Mouse (Mus musculus): Measurements from ENCODE around the gene Hdac10.
A peak's percentile ranks its signal among the peaks of the same experiment; 100 is the strongest.

Gene Hdac10

GRCm38 (mm10) chr15:89128382-89129350, at the start of gene Hdac10:
Gene Hdac10, minus strand, starts transcription at chr15:89128700.
- peak; percentile 90 for DNase-seq (ENCODE audit: low spot score)

GRCm38 (mm10) chr15:89177576-89178259, 49.2 kb upstream of the Hdac10 start:
- no peak for DNase-seq (ENCODE audit: low spot score)

GRCm38 (mm10) chr15:89177121-89177520, 48.6 kb upstream of the Hdac10 start:
- DNase-seq (ENCODE audit: low spot score) = peak; percentile 84

GRCm38 (mm10) chr15:89175411-89176155, 47.1 kb upstream of the Hdac10 start:
- DNase-seq (ENCODE audit: low spot score) = no peak

- DNase-seq (ENCODE audit: low spot score) = peak; percentile 49
Measured at GRCm38 (mm10) chr15:89174889-89175339, 46.4 kb upstream of the Hdac10 start.

- DNase-seq (ENCODE audit: low spot score) = peak; percentile 79
Measured at GRCm38 (mm10) chr15:89173906-89174214, 45.4 kb upstream of the Hdac10 start.

GRCm38 (mm10) chr15:89173024-89173905, 44.8 kb upstream of the Hdac10 start:
- peak; percentile 73 for DNase-seq (ENCODE audit: low spot score)

GRCm38 (mm10) chr15:89172276-89172935, 43.9 kb upstream of the Hdac10 start:
- DNase-seq (ENCODE audit: low spot score) = peak; percentile 45

- no peak for DNase-seq (ENCODE audit: low spot score)
Measured at GRCm38 (mm10) chr15:89171526-89172051, 43.1 kb upstream of the Hdac10 start.

GRCm38 (mm10) chr15:89170102-89170501, 41.6 kb upstream of the Hdac10 start:
- peak; percentile 42 for DNase-seq (ENCODE audit: low spot score)

- peak; percentile 85 for DNase-seq (ENCODE audit: low spot score)
Measured at GRCm38 (mm10) chr15:89169431-89169830, 40.9 kb upstream of the Hdac10 start.

GRCm38 (mm10) chr15:89168922-89169321, 40.4 kb upstream of the Hdac10 start:
- DNase-seq (ENCODE audit: low spot score) = peak; percentile 40

GRCm38 (mm10) chr15:89165478-89165877, 37.0 kb upstream of the Hdac10 start:
- DNase-seq (ENCODE audit: low spot score) = no peak

- no peak for DNase-seq (ENCODE audit: low spot score)
Measured at GRCm38 (mm10) chr15:89161397-89161796, 32.9 kb upstream of the Hdac10 start.

GRCm38 (mm10) chr15:89158516-89158915, 30.0 kb upstream of the Hdac10 start:
- DNase-seq (ENCODE audit: low spot score) = no peak

- DNase-seq (ENCODE audit: low spot score) = peak; percentile 84
Measured at GRCm38 (mm10) chr15:89157954-89158353, 29.5 kb upstream of the Hdac10 start.

- no peak for DNase-seq (ENCODE audit: low spot score)
Measured at GRCm38 (mm10) chr15:89152312-89152711, 23.8 kb upstream of the Hdac10 start.

- DNase-seq (ENCODE audit: low spot score) = peak; percentile 67
Measured at GRCm38 (mm10) chr15:89150041-89150390, 21.5 kb upstream of the Hdac10 start.

- DNase-seq (ENCODE audit: low spot score) = peak; percentile 53
Measured at GRCm38 (mm10) chr15:89149271-89150040, 21.0 kb upstream of the Hdac10 start, which contains the start of gene Mapk11. Gene Mapk11, minus strand, starts transcription at chr15:89149628.

All from testis, postnatal 10 days (tissue).